Mouse (Mus musculus): Measurements from ENCODE around the gene 4930404N11Rik.
A peak's percentile ranks its signal among the peaks of the same experiment; 100 is the strongest.

4930404N11Rik gene

GRCm38 (mm10) chr10:81382039-81382438, 16.4 kb upstream of the 4930404N11Rik start:
- peak; percentile 89 to 94 for DNase-seq (ENCODE audit: low spot score in 2 of 2)

- peak in 1 of 2 experiments; percentile 54 for DNase-seq (ENCODE audit: low spot score in 2 of 2)
Measured at GRCm38 (mm10) chr10:81379809-81380378, 14.3 kb upstream of the 4930404N11Rik start.

GRCm38 (mm10) chr10:81379183-81379553, 13.6 kb upstream of the 4930404N11Rik start:
- DNase-seq (ENCODE audit: low spot score in 2 of 2): peak in 1 of 2 experiments; percentile 57

- DNase-seq (ENCODE audit: low spot score in 2 of 2): peak; percentile 100
Measured at GRCm38 (mm10) chr10:81378553-81379182, 13.1 kb upstream of the 4930404N11Rik start.

- peak in 1 of 2 experiments; percentile 56 for DNase-seq (ENCODE audit: low spot score in 2 of 2)
Measured at GRCm38 (mm10) chr10:81377793-81378552, 12.4 kb upstream of the 4930404N11Rik start, which contains the start of gene Fzr1. Fzr1 (minus strand) TSS chr10:81378516.

GRCm38 (mm10) chr10:81377362-81377664, 11.7 kb upstream of the 4930404N11Rik start:
- peak in 1 of 2 experiments; percentile 26 for DNase-seq (ENCODE audit: low spot score in 2 of 2)

- DNase-seq (ENCODE audit: low spot score in 2 of 2): peak; percentile 70 to 72
Measured at GRCm38 (mm10) chr10:81376561-81377361, 11.1 kb upstream of the 4930404N11Rik start.

GRCm38 (mm10) chr10:81375322-81375721, 9.7 kb upstream of the 4930404N11Rik start:
- no peak for DNase-seq (ENCODE audit: low spot score in 2 of 2)

GRCm38 (mm10) chr10:81367207-81367495, 1.5 kb upstream of the 4930404N11Rik start:
- DNase-seq (ENCODE audit: low spot score in 2 of 2): no peak

GRCm38 (mm10) chr10:81366477-81367206, 1.0 kb upstream of the 4930404N11Rik start:
- peak in 1 of 2 experiments; percentile 34 for DNase-seq (ENCODE audit: low spot score in 2 of 2)

GRCm38 (mm10) chr10:81365073-81365472, 543 bp downstream of the 4930404N11Rik start:
- DNase-seq (ENCODE audit: low spot score in 2 of 2): peak in 1 of 2 experiments; percentile 43

GRCm38 (mm10) chr10:81364666-81365065, 950 bp downstream of the 4930404N11Rik start:
- DNase-seq (ENCODE audit: low spot score in 2 of 2): peak in 1 of 2 experiments; percentile 45

GRCm38 (mm10) chr10:81363436-81364346, 1.9 kb downstream of the 4930404N11Rik start:
- peak in 1 of 2 experiments; percentile 49 for DNase-seq (ENCODE audit: low spot score in 2 of 2)

GRCm38 (mm10) chr10:81362336-81362949, 3.2 kb downstream of the 4930404N11Rik start:
- DNase-seq (ENCODE audit: low spot score in 2 of 2): peak; percentile 75 to 85

- peak in 1 of 2 experiments; percentile 29 for DNase-seq (ENCODE audit: low spot score in 2 of 2)
Measured at GRCm38 (mm10) chr10:81360721-81361120, 4.9 kb downstream of the 4930404N11Rik start.

GRCm38 (mm10) chr10:81358841-81359240, 6.8 kb downstream of the 4930404N11Rik start:
- no peak for DNase-seq (ENCODE audit: low spot score in 2 of 2)

GRCm38 (mm10) chr10:81358209-81358608, 7.4 kb downstream of the 4930404N11Rik start:
- DNase-seq (ENCODE audit: low spot score in 2 of 2): peak in 1 of 2 experiments; percentile 39

- peak; percentile 83 to 95 for DNase-seq (ENCODE audit: low spot score in 2 of 2)
Measured at GRCm38 (mm10) chr10:81356991-81357844, 8.4 kb downstream of the 4930404N11Rik start, which contains the start of gene Mfsd12. Mfsd12 (plus strand) TSS chr10:81357491.
